Mouse (Mus musculus) kidney, postnatal 0 days (tissue): ENCODE data around the gene Mgmt. TPM values are rescaled to one million over a fixed set of nuclear protein-coding genes. Genes with fewer than 3 reads are reported as not detected.

Experiments
- ATAC-seq: fragments of 200-750 bp; cut with Nextera tagmentation; replicated peaks from 2 replicates; pipeline ENCODE4 v1.8.0; 2017; ENCODE audit warnings: low read depth, moderate number of reproducible peaks, moderate TSS enrichment, moderate library complexity; ENCODE audit not compliant: low FRiP score
- DNase-seq: peaks from one replicate; pipeline ENCODE4 v3.0.0-alpha.2; 2016; ENCODE audit warnings: low spot score
- H3K27ac ChIP-seq: fragments of 300-500 bp; sonication (generic); 2 replicates; pipeline ENCODE4 v1.5.1; 2014; ENCODE audit warnings: mild to moderate bottlenecking
- H3K27me3 ChIP-seq: fragments of 300-500 bp; sonication (generic); 2 replicates; pipeline ENCODE4 v1.6.1; 2014; ENCODE audit warnings: low read length, mixed read lengths; ENCODE audit not compliant: insufficient read depth
- H3K36me3 ChIP-seq: fragments of 300-500 bp; sonication (generic); 2 replicates; pipeline ENCODE4 v1.6.1; 2014; ENCODE audit warnings: low read length, mixed read lengths; ENCODE audit not compliant: insufficient read depth
- H3K4me1 ChIP-seq: fragments of 300-500 bp; sonication (generic); replicated peaks from 2 replicates; pipeline ENCODE4 v1.6.1; 2014; ENCODE audit warnings: antibody characterized with exemption, low read length, mixed read lengths; ENCODE audit not compliant: insufficient read depth
- H3K4me2 ChIP-seq: fragments of 300-500 bp; sonication (generic); 2 replicates; pipeline ENCODE4 v1.6.1; 2014; ENCODE audit warnings: mild to moderate bottlenecking, low read length, moderate library complexity, mixed read lengths
- H3K4me3 ChIP-seq: fragments of 300-500 bp; sonication (generic); replicated peaks from 2 replicates; pipeline ENCODE4 v1.5.1; 2014; ENCODE audit warnings: low read depth, low read length
- H3K9ac ChIP-seq: fragments of 300-500 bp; sonication (generic); 2 replicates; pipeline ENCODE4 v1.6.1; 2014; ENCODE audit warnings: low read depth, low read length
- H3K9me3 ChIP-seq: fragments of 300-500 bp; sonication (generic); replicated peaks from 2 replicates; pipeline ENCODE4 v1.6.1; 2016; ENCODE audit warnings: low read length, inconsistent platforms, mixed read lengths
- CTCF ChIP-seq: IDR thresholded peaks from 2 replicates; pipeline ENCODE4 v1.5.1; 2016; ENCODE audit warnings: antibody characterized with exemption, low read depth, mild to moderate bottlenecking, moderate library complexity
- WGBS: fragments of 180-500 bp; shearing (Covaris S2); extraction: QIAGEN DNeasy Blood & Tissue Kit; methylation state at CpG from one replicate; pipeline ENCODE4 v1.1.7; 2014; 5-methylcytosine and 5-hydroxymethylcytosine counted together
- polyA plus RNA-seq: library from polyadenylated mRNA; unstranded; fragments of >200 nt; fragmentation: Nextera tagmentation; extraction: Ambion mirVana; gene quantifications from 2 replicates; pipeline ENCODE4 v1.2.1, GENCODE M21; 2015

Gene Mgmt
- polyA plus RNA-seq, 1 experiment from 2014 or later = 5.7 TPM

DNA sequence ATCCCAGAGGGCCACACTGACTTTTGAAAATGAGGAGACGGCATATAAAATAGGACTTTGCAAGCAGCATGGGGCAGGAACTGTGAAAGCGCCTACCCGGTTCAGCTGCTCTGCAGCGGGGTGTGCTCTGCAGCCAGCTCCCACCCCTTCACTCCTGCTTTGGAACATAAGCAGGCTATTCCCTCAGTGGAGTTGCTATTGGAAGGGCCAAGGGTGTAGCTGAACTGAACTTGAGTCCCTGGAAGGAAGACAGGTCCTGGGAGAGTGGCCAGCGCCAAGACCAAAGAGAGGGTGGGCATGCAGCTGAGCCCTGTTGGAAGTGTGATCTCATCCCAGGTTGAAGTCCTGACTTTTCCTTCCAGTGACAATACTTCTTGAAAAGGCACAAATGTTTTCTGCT lies 179.5 kb downstream of the Mgmt start:
- Histone ChIP-seq H3K27ac (no peak overlapping the region), H3K4me2 (no peak overlapping the region)
- WGBS = 36% methylated on average over 5 of the region's 5 CpGs

DNA sequence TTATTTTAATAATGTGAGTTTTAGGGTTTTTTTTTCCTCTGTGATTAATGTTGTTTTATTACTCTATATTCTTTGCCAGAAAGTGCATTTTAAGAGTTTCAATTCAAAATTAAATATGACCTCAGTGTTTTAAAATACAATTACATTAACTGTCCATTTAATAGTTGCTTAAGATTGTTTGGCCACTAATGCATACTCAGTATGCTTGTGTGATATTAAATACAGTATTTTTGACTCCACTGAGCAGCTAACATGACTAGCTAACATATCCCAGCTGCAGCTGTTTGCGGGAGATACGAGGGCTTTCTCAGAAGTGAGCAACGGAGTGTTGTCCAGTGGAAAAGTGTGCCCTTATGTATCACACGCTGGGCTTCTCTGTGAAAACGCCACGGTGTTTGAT lies 179.9 kb downstream of the Mgmt start:
- no peaks in the 10 kb centered on the region for H3K9me3 ChIP-seq
- no peak overlapping the region for H3K4me3 ChIP-seq
- ATAC-seq (no peak), DNase-seq (peak; percentile 62)
- peaks cover 5% of the 10 kb centered on the region for H3K4me1 ChIP-seq
- no peak for TF ChIP-seq CTCF
- 60% methylated on average over 6 of the region's 6 CpGs for WGBS
- H3K27ac ChIP-seq = no peak overlapping the region
- H3K9ac ChIP-seq = no peak overlapping the region
- H3K36me3 ChIP-seq = no peaks in the 10 kb centered on the region
- no peak overlapping the region for H3K4me2 ChIP-seq
- no peaks in the 10 kb centered on the region for H3K27me3 ChIP-seq

More for the DNA sequence above, 179.5 kb downstream of the Mgmt start:
- Histone ChIP-seq H3K9me3 (no peaks in the 10 kb centered on the region), H3K36me3 (no peaks in the 10 kb centered on the region), H3K27me3 (no peaks in the 10 kb centered on the region), H3K4me3 (no peak overlapping the region), H3K4me1 (peaks cover 5% of the 10 kb centered on the region), H3K9ac (no peak overlapping the region)
- ATAC-seq (no peak), DNase-seq (no peak)
- TF ChIP-seq CTCF = no peak

- Histone ChIP-seq H3K4me1 (peaks cover 5% of the 10 kb centered on the region), H3K4me3 (no peak overlapping the region), H3K27ac (no peak overlapping the region), H3K9me3 (no peaks in the 10 kb centered on the region), H3K27me3 (peaks cover 2% of the 10 kb centered on the region; the same call in 1 of the 2 replicates), H3K36me3 (no peaks in the 10 kb centered on the region), H3K4me2 (no peak overlapping the region), H3K9ac (no peak overlapping the region)
- WGBS = 94% methylated on average over 1 of the region's 1 CpGs
- no peak for DNase-seq
- no peak for TF ChIP-seq CTCF
- ATAC-seq = no peak
These were observed 180.9 kb downstream of the Mgmt start for GRCm38 (mm10) chr7:137075301-137075700.

- H3K27ac ChIP-seq = no peak overlapping the region
- H3K36me3 ChIP-seq = no peaks in the 10 kb centered on the region
- no peak overlapping the region for H3K4me3 ChIP-seq
- DNase-seq = no peak
- WGBS = 92% methylated on average over 4 of the region's 4 CpGs
- no peak for ATAC-seq
- no peak for TF ChIP-seq CTCF
- H3K27me3 ChIP-seq = peaks cover 3% of the 10 kb centered on the region; the same call in 1 of the 2 replicates
- no peaks in the 10 kb centered on the region for H3K9me3 ChIP-seq
- H3K4me2 ChIP-seq = no peak overlapping the region
- H3K4me1 ChIP-seq = no peaks in the 10 kb centered on the region
- no peak overlapping the region for H3K9ac ChIP-seq
These were observed 185.8 kb downstream of the Mgmt start for GRCm38 (mm10) chr7:137080171-137080570.

GRCm38 (mm10) chr7:137082171-137082570 lies 187.8 kb downstream of the Mgmt start:
- Histone ChIP-seq H3K4me1 (peaks cover 11% of the 10 kb centered on the region; the same call in 1 of the 2 replicates), H3K36me3 (no peaks in the 10 kb centered on the region), H3K4me2 (no peak overlapping the region), H3K9ac (no peak overlapping the region), H3K27me3 (peaks cover 3% of the 10 kb centered on the region; the same call in 1 of the 2 replicates), H3K9me3 (no peaks in the 10 kb centered on the region), H3K4me3 (no peak overlapping the region), H3K27ac (no peak overlapping the region)
- no peak for DNase-seq
- TF ChIP-seq CTCF = no peak
- ATAC-seq = no peak
- 51% methylated on average over 6 of the region's 6 CpGs for WGBS

DNA sequence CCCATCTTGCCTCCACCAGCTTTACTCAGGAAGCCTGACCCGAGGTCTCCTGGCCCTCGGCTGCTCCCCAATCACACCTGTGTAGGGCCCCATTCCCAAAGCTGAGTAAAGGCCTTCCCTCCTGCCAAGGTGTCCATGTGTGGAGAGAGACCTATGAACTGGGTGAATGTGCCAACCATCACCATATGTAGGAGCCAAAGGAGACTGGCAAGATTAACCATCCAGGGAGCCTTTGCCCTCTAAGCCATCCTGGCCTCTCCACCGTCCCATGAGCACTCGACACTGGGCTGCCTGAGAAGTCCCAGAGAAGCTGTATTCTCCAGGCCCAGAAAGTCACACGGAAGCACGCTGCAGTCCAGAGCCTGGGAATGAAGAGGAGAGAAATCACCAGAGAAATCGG lies 190.2 kb downstream of the Mgmt start:
- H3K4me1 ChIP-seq = peaks cover 11% of the 10 kb centered on the region; the same call in 1 of the 2 replicates
- no peak overlapping the region for H3K4me2 ChIP-seq
- no peak overlapping the region for H3K27ac ChIP-seq
- ATAC-seq (no peak), DNase-seq (no peak)
- H3K9me3 ChIP-seq = no peaks in the 10 kb centered on the region
- peaks cover 3% of the 10 kb centered on the region; the same call in 1 of the 2 replicates for H3K27me3 ChIP-seq
- no peak for TF ChIP-seq CTCF
- H3K4me3 ChIP-seq = no peak overlapping the region
- H3K36me3 ChIP-seq = no peaks in the 10 kb centered on the region
- no peak overlapping the region for H3K9ac ChIP-seq
- WGBS = 87% methylated on average over 7 of the region's 7 CpGs
